Mouse (Mus musculus) splenic B cell, adult 2 months (primary cell): ENCODE results near the gene Maneal.

Experiments
- DNase-seq: peaks from one replicate; pipeline ENCODE4 v3.0.0-alpha.2; 2011; ENCODE audit warnings: low read depth, low spot score
- H3K27me3 ChIP-seq: 2 replicates; pipeline ENCODE4 v1.6.1; 2012; ENCODE audit warnings: mild to moderate bottlenecking, low read length, moderate library complexity, mixed read lengths; ENCODE audit not compliant: control insufficient read depth, poor library complexity, insufficient read depth, severe bottlenecking
- H3K36me3 ChIP-seq: 2 replicates; pipeline ENCODE4 v1.6.1; 2012; ENCODE audit warnings: mild to moderate bottlenecking, low read length, moderate library complexity, mixed read lengths; ENCODE audit not compliant: control insufficient read depth, poor library complexity, insufficient read depth, severe bottlenecking

The Maneal gene

DNA sequence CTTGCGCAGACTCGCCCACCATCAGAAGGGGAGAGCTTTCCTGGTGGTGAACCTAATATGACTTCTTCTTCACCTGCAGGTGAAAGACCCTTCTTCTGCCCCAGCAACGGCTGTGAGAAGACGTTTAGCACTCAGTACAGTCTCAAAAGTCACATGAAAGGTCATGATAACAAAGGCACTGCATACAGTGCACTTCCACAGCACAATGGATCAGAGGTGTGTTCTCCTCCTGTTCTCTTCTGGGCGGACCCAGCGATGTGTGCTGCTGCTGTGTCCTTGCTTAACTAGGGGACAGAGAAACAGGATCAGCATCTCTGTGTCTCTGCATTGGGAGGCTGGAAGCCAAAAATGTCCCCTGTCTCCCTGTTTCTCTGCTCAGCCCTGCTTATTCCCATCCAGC, 37.0 kb downstream of the Maneal start:
- peaks cover 2% of the 10 kb centered on the region for H3K36me3 ChIP-seq
- no peaks in the 10 kb centered on the region for H3K27me3 ChIP-seq
- DNase-seq = no peak

DNA sequence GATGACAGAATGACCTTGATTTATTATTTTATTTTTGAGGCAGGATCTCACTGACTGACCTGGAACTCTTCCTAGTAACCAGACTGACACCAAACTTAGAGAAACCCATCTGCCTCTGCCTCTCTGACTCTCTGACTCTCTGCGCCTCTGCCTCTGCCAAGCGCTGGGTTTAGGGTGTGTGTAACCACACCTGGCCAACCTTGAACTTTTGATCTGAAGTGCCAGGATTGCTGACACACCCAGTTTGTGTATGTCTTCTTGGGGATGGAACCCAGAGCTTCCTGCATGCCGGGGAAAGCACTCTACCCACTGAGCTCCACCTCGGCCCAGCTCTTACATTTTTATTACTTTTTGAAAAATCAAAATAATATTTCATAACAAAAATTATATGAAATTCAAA, 43.1 kb downstream of the Maneal start:
- DNase-seq = no peak
- H3K27me3 ChIP-seq = no peaks in the 10 kb centered on the region

DNA sequence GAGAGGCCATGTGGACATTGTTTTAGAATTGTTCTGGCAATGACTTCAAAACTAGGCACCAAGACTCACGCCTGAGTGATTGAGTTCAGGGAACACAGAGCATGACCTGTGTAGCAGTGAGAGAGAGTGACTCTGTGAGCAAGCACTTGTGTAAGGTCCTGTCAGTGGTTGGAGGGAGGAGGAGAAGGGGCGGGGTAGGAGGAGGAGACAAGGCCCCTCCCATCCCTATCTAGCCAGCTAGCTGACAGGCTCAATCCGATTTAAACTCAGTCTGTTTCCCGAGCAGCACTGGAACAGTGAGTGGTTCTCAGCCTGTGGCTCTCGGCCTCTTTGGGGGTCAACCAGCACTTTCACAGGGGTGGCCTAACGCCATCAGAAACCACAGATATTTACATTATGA, 44.2 kb downstream of the Maneal start:
- Histone ChIP-seq H3K36me3 (no peaks in the 10 kb centered on the region; the same call in 1 of the 2 replicates), H3K27me3 (no peaks in the 10 kb centered on the region)
- DNase-seq = no peak

More for the DNA sequence above, 43.1 kb downstream of the Maneal start:
- no peaks in the 10 kb centered on the region; the same call in 1 of the 2 replicates for H3K36me3 ChIP-seq

DNA sequence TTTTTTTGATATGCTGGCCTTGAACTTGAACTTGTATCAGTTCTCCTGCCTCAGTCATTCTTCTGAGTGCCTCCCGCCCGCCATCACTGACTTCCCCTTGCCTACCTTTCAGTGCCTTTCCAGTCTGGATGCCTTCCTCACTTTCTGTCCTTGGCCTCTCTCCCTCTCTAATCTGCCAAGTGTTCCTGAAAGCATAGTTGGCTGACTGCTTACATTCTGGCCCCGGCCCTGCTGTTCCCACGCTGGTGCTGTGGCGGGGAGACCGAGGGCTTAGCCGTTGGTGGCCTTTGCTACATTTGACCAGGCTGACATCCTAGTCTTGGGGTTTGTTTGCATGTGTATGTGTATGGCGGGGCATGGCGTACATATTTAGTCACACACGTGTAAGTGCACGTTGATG, 46.1 kb downstream of the Maneal start:
- H3K36me3 ChIP-seq = no peaks in the 10 kb centered on the region; the same call in 1 of the 2 replicates
- H3K27me3 ChIP-seq = no peaks in the 10 kb centered on the region
- no peak for DNase-seq

DNA sequence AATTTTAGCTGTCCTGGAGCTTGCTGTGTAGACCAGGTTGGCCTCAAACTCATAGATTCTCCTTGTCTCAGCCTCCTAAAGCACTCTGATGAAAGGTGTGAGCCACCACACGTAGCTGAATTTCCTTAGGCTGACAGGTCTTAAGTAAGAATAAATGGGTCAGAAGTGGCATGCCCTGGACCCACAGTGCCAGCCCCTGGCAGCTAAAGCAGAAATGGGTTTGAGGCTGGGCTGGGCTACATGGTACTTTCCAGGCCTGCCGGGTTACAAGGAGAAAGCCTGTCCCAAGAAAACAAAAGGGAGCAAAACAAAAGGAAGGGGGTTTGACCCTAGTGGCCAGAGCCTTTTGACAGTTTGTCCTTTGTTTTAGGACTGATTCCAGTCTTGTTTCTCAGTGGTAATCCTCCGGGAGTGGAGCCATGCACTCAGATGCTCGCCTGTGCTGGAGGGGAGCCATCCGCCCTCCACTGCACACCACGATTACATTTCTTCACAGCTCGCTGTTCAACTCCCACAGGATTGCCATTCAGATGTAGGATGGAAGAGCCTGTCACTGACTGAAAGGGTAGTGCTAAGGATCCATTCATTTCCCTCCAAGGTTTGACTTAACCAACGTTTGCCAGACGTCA, 50.5 kb downstream of the Maneal start:
- DNase-seq = no peak
- Histone ChIP-seq H3K27me3 (no peaks in the 10 kb centered on the region), H3K36me3 (no peaks in the 10 kb centered on the region; the same call in 1 of the 2 replicates)

DNA sequence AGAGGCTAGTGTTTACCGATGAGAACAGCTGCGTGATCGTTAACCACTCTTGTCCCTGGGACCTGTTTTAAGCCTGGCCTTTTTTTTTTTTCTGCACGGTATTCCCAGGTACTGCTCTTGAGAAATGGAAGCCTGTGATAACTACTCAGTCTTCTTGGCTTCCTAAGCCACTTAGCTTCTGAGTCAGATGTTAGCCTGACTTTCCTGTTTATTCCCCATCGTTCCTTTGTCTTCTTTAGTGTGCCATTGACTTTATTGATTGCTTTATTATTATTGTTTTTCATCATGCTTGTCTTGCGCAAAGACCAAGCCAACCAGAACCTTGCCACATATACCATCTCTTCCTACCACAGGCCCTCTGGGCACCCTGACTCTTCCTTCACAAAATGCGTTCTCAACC, 51.9 kb downstream of the Maneal start:
- Histone ChIP-seq H3K36me3 (no peaks in the 10 kb centered on the region; the same call in none of the 2 replicates), H3K27me3 (no peaks in the 10 kb centered on the region)
- no peak for DNase-seq

DNA sequence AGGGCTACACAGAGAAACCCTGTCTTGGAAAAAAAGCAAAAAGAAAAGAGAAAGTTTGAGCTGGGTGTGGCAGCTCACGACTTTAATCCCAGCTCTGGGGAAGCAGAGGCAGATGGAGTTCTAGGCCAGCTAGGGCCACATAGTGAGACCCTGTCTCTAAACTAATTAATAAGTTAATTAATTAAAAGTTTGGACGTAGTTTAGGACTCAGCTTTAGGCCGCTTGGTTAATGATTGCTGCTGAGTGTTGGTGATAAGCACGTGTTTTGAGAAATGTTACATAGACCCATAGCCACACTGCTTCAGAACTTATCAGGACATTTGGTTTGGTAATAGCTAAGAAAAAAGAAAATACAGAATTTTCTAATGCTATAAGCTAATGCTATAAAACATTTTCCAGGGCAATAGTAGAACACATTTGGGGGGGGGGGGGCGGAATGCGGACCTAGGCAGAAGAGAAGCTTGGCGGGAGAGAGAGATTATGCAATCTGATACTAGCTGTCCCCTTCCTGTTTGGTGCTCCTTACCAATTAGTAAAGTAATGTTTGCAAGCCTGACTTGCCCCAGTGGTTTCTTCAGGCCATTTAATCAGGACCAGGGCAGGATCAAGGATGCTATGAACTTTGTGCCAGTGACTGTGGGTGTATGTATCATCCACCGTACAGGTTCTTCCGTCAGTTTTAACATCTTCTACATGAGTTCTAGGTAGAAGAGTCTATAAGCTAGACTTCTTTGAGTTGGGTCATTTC, 52.7 kb downstream of the Maneal start:
- Histone ChIP-seq H3K36me3 (no peaks in the 10 kb centered on the region; the same call in 1 of the 2 replicates), H3K27me3 (no peaks in the 10 kb centered on the region)
- DNase-seq = no peak

DNA sequence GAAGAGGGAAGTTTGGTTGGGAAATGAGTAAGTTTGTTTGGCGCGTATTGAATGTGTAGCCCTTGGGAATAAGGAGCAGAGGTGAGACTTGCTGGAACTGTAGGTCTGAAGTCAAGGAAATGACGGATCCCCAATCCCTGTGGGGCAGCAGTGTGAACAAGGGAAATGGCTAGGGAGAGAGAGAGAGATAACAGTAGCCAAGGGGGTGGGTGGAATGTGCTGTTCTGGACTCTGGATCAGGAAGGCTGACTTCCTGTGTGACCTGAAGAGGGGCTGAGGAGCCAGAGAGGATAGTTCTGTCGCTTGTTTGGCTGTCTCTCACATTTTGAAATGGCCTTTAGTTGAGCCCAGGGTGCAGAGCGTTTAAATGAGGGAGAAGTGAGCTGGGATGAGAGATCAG, 53.5 kb downstream of the Maneal start:
- H3K36me3 ChIP-seq = no peaks in the 10 kb centered on the region; the same call in 1 of the 2 replicates
- DNase-seq = no peak
- H3K27me3 ChIP-seq = no peaks in the 10 kb centered on the region
